Mouse (Mus musculus): Measurements from ENCODE around the gene Steap1. TPM values are rescaled to one million over a fixed set of nuclear protein-coding genes. Genes with fewer than 3 reads are reported as not detected.

Steap1 gene
- total RNA-seq, 1 experiment from 2014 or later: 26.6 TPM

DNA sequence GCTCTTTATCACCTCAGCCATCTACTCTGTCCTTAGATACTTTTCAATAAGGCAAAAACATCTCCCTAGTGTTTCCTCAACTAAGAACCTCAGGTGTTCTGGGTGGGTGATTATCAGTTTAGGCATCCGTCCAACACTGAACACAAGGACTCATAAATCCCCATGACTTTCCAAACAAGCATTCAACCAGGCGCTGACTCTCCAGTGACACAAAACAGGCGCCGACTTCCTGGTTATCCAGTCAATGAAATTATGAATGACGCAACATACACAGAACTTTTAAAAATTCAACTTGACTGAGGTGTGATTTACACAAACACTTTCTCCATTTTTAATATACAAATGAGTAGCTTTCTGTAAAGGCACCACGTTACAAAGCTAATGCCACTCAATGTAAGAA lies 60.9 kb downstream of the Steap1 start:
- DNase-seq: peak; percentile 15

DNA sequence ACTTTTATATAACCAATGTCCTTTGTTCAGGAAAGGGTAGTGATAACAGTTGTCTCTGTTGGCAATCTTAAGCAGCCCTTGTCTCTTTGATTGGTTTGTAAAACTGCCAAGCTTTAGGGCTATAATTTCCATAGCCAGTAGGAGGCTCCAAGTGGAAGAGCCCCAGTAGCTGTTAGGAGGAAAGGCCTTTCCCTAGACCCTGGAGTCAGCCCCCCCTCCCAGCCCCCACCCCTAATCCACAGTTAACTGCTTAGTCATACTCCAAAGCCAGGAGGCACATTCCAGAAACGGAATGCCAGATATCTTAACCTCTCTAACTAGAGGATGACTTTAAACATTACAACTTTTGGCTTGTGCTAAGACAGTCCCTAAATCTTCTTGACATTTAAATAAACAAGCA lies 62.2 kb downstream of the Steap1 start:
- no peak for DNase-seq

Other genes starting within 250 kb of the Steap1 start
- 20.4 and 21.3 TPM in 2 replicates for gene Cldn12, start 234.4 kb downstream of the Steap1 start, total RNA-seq (2021)
- 15.9 and 19.4 TPM in 2 replicates for gene Gtpbp10, start 189.8 kb downstream of the Steap1 start, total RNA-seq (2021)
- gene Gm8773, start 175.5 kb downstream of the Steap1 start, total RNA-seq (2021): not detected in 2 replicates
- gene Cfap69, start 85.1 kb downstream of the Steap1 start, total RNA-seq (2021): 6.8 TPM in 2 replicates
- gene Steap2, start 54.7 kb downstream of the Steap1 start, total RNA-seq (2021): 35.8 and 41.6 TPM in 2 replicates

All from adrenal gland, postnatal 14 days (tissue).